Mouse (Mus musculus) MEL (cell line): ENCODE results near the gene Tmem88. TPM values are rescaled to one million over a fixed set of nuclear protein-coding genes. Genes with fewer than 3 reads are reported as not detected.

Experiments
- DNase-seq: peaks from one replicate; pipeline ENCODE4 v3.0.0; 2011; ENCODE audit warnings: low read depth, low spot score
- H3K27ac ChIP-seq: 2 replicates; pipeline ENCODE4 v1.5.1; 2012; ENCODE audit warnings: low read depth, mild to moderate bottlenecking, control low read depth, low read length, moderate library complexity; ENCODE audit not compliant: control insufficient read depth
- H3K27me3 ChIP-seq, 2 experiments: fragments of 150-350 bp in 1 of 2; sonication (generic) in 1 of 2; 2 replicates each; pipeline ENCODE4 v1.6.1; 2012; ENCODE audit warnings: low read length in 2 of 2, mild to moderate bottlenecking in 2 of 2, improper control_type of control experiment in 1 of 2, moderate library complexity in 1 of 2; ENCODE audit not compliant: insufficient read depth in 2 of 2, control insufficient read depth in 1 of 2
- H3K36me3 ChIP-seq, 2 experiments: 2 replicates each; pipeline ENCODE4 v1.6.1; 2012 to 2014; ENCODE audit warnings: low read length in 2 of 2, improper control_type of control experiment in 1 of 2, inconsistent platforms in 1 of 2, mild to moderate bottlenecking in 1 of 2; ENCODE audit not compliant: insufficient read depth in 2 of 2, control insufficient read depth in 1 of 2
- H3K4me1 ChIP-seq, 2 experiments: fragments of 150-350 bp in 1 of 2; sonication (generic) in 1 of 2; 2 replicates each; pipeline ENCODE4 v1.6.1; 2012; ENCODE audit warnings: low read length in 2 of 2, improper control_type of control experiment in 1 of 2, mild to moderate bottlenecking in 1 of 2; ENCODE audit not compliant: insufficient read depth in 2 of 2, control insufficient read depth in 1 of 2
- H3K4me3 ChIP-seq, 2 experiments: fragments of 150-350 bp in 1 of 2; sonication (generic) in 1 of 2; 2 replicates each; pipeline ENCODE4 v1.5.1; 2012; ENCODE audit warnings: low read depth in 2 of 2, low read length in 2 of 2, mild to moderate bottlenecking in 2 of 2, moderate library complexity in 2 of 2, control low read depth in 1 of 2, improper control_type of control experiment in 1 of 2; ENCODE audit not compliant: control insufficient read depth in 1 of 2, insufficient read depth in 1 of 2
- H3K79me2 ChIP-seq: 2 replicates; pipeline ENCODE4 v1.6.1; 2012; ENCODE audit warnings: mild to moderate bottlenecking, low read length, moderate library complexity; ENCODE audit not compliant: control insufficient read depth, poor library complexity, insufficient read depth
- H3K9ac ChIP-seq: 2 replicates; pipeline ENCODE4 v1.6.1; 2012; ENCODE audit warnings: low read depth, mild to moderate bottlenecking, control low read depth, low read length, moderate library complexity; ENCODE audit not compliant: control insufficient read depth, poor library complexity, severe bottlenecking
- H3K9me3 ChIP-seq: fragments of 150-350 bp; sonication (generic); replicated peaks from 2 replicates; pipeline ENCODE4 v1.6.1; 2012; ENCODE audit warnings: mild to moderate bottlenecking, low read length, improper control_type of control experiment, moderate library complexity; ENCODE audit not compliant: insufficient read depth
- BHLHE40 ChIP-seq: IDR thresholded peaks from 2 replicates; pipeline ENCODE4 v1.6.1; 2012; ENCODE audit warnings: low read depth, mild to moderate bottlenecking, inconsistent platforms, low read length, improper control_type of control experiment, borderline replicate concordance
- CHD2 ChIP-seq: IDR thresholded peaks from 2 replicates; pipeline ENCODE4 v1.6.1; 2011; ENCODE audit warnings: low read length, improper control_type of control experiment
- CTCF ChIP-seq, 3 experiments: IDR thresholded peaks in 2 of 3; conservative IDR thresholded peaks in 1 of 3; 2 replicates each; pipeline ENCODE4 v1.5.1; 2011 to 2012; ENCODE audit warnings: low read length in 3 of 3, low read depth in 2 of 3, mild to moderate bottlenecking in 2 of 3, improper control_type of control experiment in 1 of 3, inconsistent platforms in 1 of 3, mixed read lengths in 1 of 3, moderate library complexity in 1 of 3; ENCODE audit not compliant: control insufficient read depth in 1 of 3, insufficient read depth in 1 of 3, poor library complexity in 1 of 3, severe bottlenecking in 1 of 3
- E2F4 ChIP-seq: IDR thresholded peaks from 2 replicates; pipeline ENCODE4 v1.6.1; 2011; ENCODE audit warnings: low read depth, low read length, improper control_type of control experiment, borderline replicate concordance
- ELF1 ChIP-seq: IDR thresholded peaks from 2 replicates; pipeline ENCODE4 v1.6.1; 2014; ENCODE audit warnings: low read depth, mild to moderate bottlenecking, inconsistent platforms, low read length, improper control_type of control experiment, moderate library complexity
- EP300 ChIP-seq, 2 experiments: IDR thresholded peaks; 2 replicates each; pipeline ENCODE4 v1.6.1; 2011; ENCODE audit warnings: improper control_type of control experiment in 2 of 2, low read length in 2 of 2, low read depth in 1 of 2, mild to moderate bottlenecking in 1 of 2
- ETS1 ChIP-seq: IDR thresholded peaks from 2 replicates; pipeline ENCODE4 v1.6.1; 2012; ENCODE audit warnings: low read depth, mild to moderate bottlenecking, inconsistent platforms, low read length, improper control_type of control experiment, moderate library complexity
- GABPA ChIP-seq: IDR thresholded peaks from 2 replicates; pipeline ENCODE4 v1.6.1; 2012; ENCODE audit warnings: low read depth, mild to moderate bottlenecking, inconsistent platforms, low read length, improper control_type of control experiment, moderate library complexity
- GATA1 ChIP-seq: IDR thresholded peaks from 2 replicates; pipeline ENCODE4 v1.6.1; 2011; ENCODE audit warnings: low read depth, low read length, improper control_type of control experiment
- HCFC1 ChIP-seq: IDR thresholded peaks from 2 replicates; pipeline ENCODE4 v1.6.1; 2012; ENCODE audit warnings: low read depth, mild to moderate bottlenecking, inconsistent platforms, low read length, improper control_type of control experiment, moderate library complexity
- MAFK ChIP-seq: IDR thresholded peaks from 2 replicates; pipeline ENCODE4 v1.6.1; 2011; ENCODE audit warnings: low read depth, mild to moderate bottlenecking, low read length, improper control_type of control experiment, borderline replicate concordance
- MAX ChIP-seq: IDR thresholded peaks from 2 replicates; pipeline ENCODE4 v1.6.1; 2011; ENCODE audit warnings: low read length, improper control_type of control experiment
- MAZ ChIP-seq: IDR thresholded peaks from 2 replicates; pipeline ENCODE4 v1.6.1; 2012; ENCODE audit warnings: low read depth, mild to moderate bottlenecking, inconsistent platforms, low read length, improper control_type of control experiment
- MXI1 ChIP-seq: IDR thresholded peaks from 2 replicates; pipeline ENCODE4 v1.6.1; 2011; ENCODE audit warnings: mild to moderate bottlenecking, low read depth, low read length, improper control_type of control experiment
- MYB ChIP-seq: IDR thresholded peaks from 2 replicates; pipeline ENCODE4 v1.6.1; 2011; ENCODE audit warnings: mild to moderate bottlenecking, low read depth, low read length, improper control_type of control experiment
- MYC ChIP-seq: IDR thresholded peaks from 2 replicates; pipeline ENCODE4 v1.6.1; 2011; ENCODE audit warnings: low read depth, mild to moderate bottlenecking, low read length, improper control_type of control experiment, moderate library complexity
- NELFE ChIP-seq: IDR thresholded peaks from 2 replicates; pipeline ENCODE4 v1.6.1; 2011; ENCODE audit warnings: low read depth, low read length, improper control_type of control experiment
- NRF1 ChIP-seq: IDR thresholded peaks from 2 replicates; pipeline ENCODE4 v1.6.1; 2014; ENCODE audit warnings: low read depth, mild to moderate bottlenecking, inconsistent platforms, low read length, improper control_type of control experiment, moderate library complexity; ENCODE audit not compliant: poor library complexity, insufficient read depth, severe bottlenecking
- POLR2A ChIP-seq, 2 experiments: IDR thresholded peaks; 2 replicates each; pipeline ENCODE4 v1.6.1; 2011 to 2012; ENCODE audit warnings: low read length in 2 of 2, mild to moderate bottlenecking in 2 of 2, control low read depth in 1 of 2, improper control_type of control experiment in 1 of 2, low read depth in 1 of 2, moderate library complexity in 1 of 2; ENCODE audit not compliant: control insufficient read depth in 1 of 2, insufficient read depth in 1 of 2, poor library complexity in 1 of 2
- POLR2AphosphoS2 ChIP-seq: IDR thresholded peaks from 2 replicates; pipeline ENCODE4 v1.6.1; 2011; ENCODE audit warnings: low read length, improper control_type of control experiment
- POLR2AphosphoS5 ChIP-seq: IDR thresholded peaks from 2 replicates; pipeline ENCODE4 v1.6.1; 2012; ENCODE audit warnings: low read depth, borderline replicate concordance, mild to moderate bottlenecking, inconsistent platforms, low read length, moderate library complexity, mixed read lengths
- RAD21 ChIP-seq: IDR thresholded peaks from 2 replicates; pipeline ENCODE4 v1.6.1; 2011; ENCODE audit warnings: mild to moderate bottlenecking, low read depth, low read length, improper control_type of control experiment
- RCOR1 ChIP-seq: IDR thresholded peaks from 2 replicates; pipeline ENCODE4 v1.6.1; 2012; ENCODE audit warnings: low read depth, mild to moderate bottlenecking, inconsistent platforms, low read length, improper control_type of control experiment
- SIN3A ChIP-seq: IDR thresholded peaks from 2 replicates; pipeline ENCODE4 v1.6.1; 2012; ENCODE audit warnings: low read length, improper control_type of control experiment, inconsistent platforms
- SMC3 ChIP-seq: IDR thresholded peaks from 2 replicates; pipeline ENCODE4 v1.6.1; 2011; ENCODE audit warnings: low read depth, low read length, improper control_type of control experiment
- TAL1 ChIP-seq: IDR thresholded peaks from 2 replicates; pipeline ENCODE4 v1.6.1; 2012; ENCODE audit warnings: mild to moderate bottlenecking, inconsistent platforms, low read length, moderate library complexity, mixed read lengths
- TBP ChIP-seq: IDR thresholded peaks from 2 replicates; pipeline ENCODE4 v1.8.0; 2011; ENCODE audit warnings: low read depth, low read length, improper control_type of control experiment
- TCF12 ChIP-seq: IDR thresholded peaks from 2 replicates; pipeline ENCODE4 v1.6.1; 2014; ENCODE audit warnings: low read depth, mild to moderate bottlenecking, inconsistent platforms, low read length, improper control_type of control experiment, moderate library complexity
- UBTF ChIP-seq: IDR thresholded peaks from 2 replicates; pipeline ENCODE4 v1.6.1; 2012; ENCODE audit warnings: low read depth, mild to moderate bottlenecking, inconsistent platforms, low read length, improper control_type of control experiment, moderate library complexity, borderline replicate concordance; ENCODE audit not compliant: insufficient read depth
- USF1 ChIP-seq: IDR thresholded peaks from 2 replicates; pipeline ENCODE4 v1.6.1; 2014; ENCODE audit warnings: low read depth, mild to moderate bottlenecking, inconsistent platforms, low read length, improper control_type of control experiment, moderate library complexity
- USF2 ChIP-seq, 2 experiments: IDR thresholded peaks; 2 replicates each; pipeline ENCODE4 v1.6.1; 2011 to 2012; ENCODE audit warnings: improper control_type of control experiment in 2 of 2, low read length in 2 of 2, borderline replicate concordance in 1 of 2, inconsistent platforms in 1 of 2, low read depth in 1 of 2, mild to moderate bottlenecking in 1 of 2; ENCODE audit not compliant: insufficient read depth in 1 of 2
- ZC3H11A ChIP-seq: IDR thresholded peaks from 2 replicates; pipeline ENCODE4 v1.6.1; 2012; ENCODE audit warnings: low read depth, mild to moderate bottlenecking, inconsistent platforms, low read length, improper control_type of control experiment
- ZKSCAN1 ChIP-seq: IDR thresholded peaks from 2 replicates; pipeline ENCODE4 v1.6.1; 2012; ENCODE audit warnings: low read depth, mild to moderate bottlenecking, inconsistent platforms, low read length, improper control_type of control experiment, moderate library complexity
- ZMIZ1 ChIP-seq: IDR thresholded peaks from 2 replicates; pipeline ENCODE4 v1.6.1; 2012; ENCODE audit warnings: low read depth, mild to moderate bottlenecking, inconsistent platforms, low read length, improper control_type of control experiment, moderate library complexity
- polyA plus RNA-seq, 2 experiments: library from polyadenylated mRNA; stranded (reverse) in 1 of 2; unstranded in 1 of 2; fragments of >175 nt in 1 of 2; fragments of >200 nt in 1 of 2; gene quantifications; 2 replicates each; pipeline versions ENCODE4 v1.2.1 to v1.2.4; 2012; ENCODE audit warnings: low replicate concordance in 2 of 2, low read depth in 1 of 2; ENCODE audit not compliant: insufficient read length in 2 of 2, insufficient read depth in 1 of 2, missing spikeins in 1 of 2
- total RNA-seq: library from RNA; depleted of rRNA; stranded (reverse); fragments of 300-350 nt; gene quantifications from 2 replicates; pipeline ENCODE4 v1.2.3, GENCODE M21; 2012

The Tmem88 gene
- total and polyA plus RNA-seq, 3 experiments: 0.39 to 0.45 TPM; not detected in 1

DNA sequence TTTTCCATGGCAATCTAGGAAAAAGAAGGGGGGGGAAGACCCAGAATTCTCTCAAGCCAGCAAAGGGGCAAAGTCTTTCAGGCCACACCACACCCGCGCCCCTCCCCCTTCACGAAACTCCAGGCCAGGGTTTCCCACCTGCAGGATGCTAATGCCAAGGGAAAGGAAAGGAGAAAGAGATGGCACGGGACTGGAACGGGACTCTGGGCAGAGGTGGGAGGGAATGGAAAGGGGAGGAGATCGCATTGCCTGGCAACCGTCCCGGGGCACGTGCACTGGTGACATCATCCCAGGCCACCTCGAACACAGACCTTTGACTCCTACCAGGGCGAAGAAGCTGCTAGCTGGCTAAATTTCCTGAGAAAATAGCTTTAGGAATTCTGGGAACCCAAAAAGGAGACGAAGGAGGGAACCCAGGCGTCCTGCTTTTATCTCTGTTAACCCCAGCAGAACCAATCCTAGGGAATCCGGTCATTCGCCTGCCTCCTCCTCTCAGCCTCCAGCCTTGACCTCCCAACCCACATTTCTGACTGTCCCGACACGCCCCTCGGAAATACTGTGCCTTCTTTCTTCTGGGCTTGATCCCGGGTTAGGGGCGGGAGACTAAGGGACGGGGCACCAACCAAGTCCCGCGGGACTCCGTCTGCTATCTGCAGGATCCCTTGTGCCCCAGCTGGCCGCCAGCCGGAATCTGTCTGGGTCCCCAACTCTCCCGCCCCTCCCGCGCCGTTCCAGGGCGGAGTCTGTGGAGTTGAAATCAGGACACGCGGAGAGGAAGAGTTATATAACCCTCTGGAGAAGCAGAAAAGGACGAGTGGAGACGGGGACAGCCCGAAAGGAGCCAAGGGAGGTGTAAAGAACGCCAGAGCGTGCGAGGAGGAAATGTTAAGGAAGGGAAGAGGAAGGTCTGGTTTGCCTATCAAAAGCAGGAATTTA, 19.7 kb upstream of the Tmem88 start:
- Histone ChIP-seq H3K9ac (peak overlapping the region; percentile 79), H3K4me1 (peaks cover 13 to 45% of the 10 kb centered on the region in 2 experiments), H3K27ac (peak overlapping the region; percentile 92), H3K27me3 (peaks cover 0 to 1% of the 10 kb centered on the region in 2 experiments; a peak in 1 of 4 replicates), H3K4me3 (peak overlapping the region; percentile 61 to 90), H3K9me3 (no peaks in the 10 kb centered on the region), H3K79me2 (peaks cover 25% of the 10 kb centered on the region), H3K36me3 (peaks cover 0 to 24% of the 10 kb centered on the region in 2 experiments; a peak in 2 of 4 replicates)
- DNase-seq: peak; percentile 96
- TF ChIP-seq POLR2A (IDR thresholded peaks at IDR 0.05; ENCODE audit: control insufficient read depth in 1 of 2, insufficient read depth in 1 of 2, low read depth in 1 of 2, low read length in 2 of 2, poor library complexity in 1 of 2) (peak; percentile 65 to 83; a peak in 3 of 4 replicates), RAD21 (no peak), MXI1 (peak; percentile 97), CTCF (IDR thresholded peaks at IDR 0.05 in 2 of 3, conservative IDR thresholded peaks at IDR 0.05 in 1 of 3; ENCODE audit: control insufficient read depth in 1 of 3, insufficient read depth in 1 of 3, low read depth in 2 of 3, low read length in 3 of 3, poor library complexity in 1 of 3, severe bottlenecking in 1 of 3) (0 out of 6 replicates have a peak, but pooled peaks of 1 of the 3 experiments have one; percentile 1), HCFC1 (peak; percentile 81), MYB (no peak), BHLHE40 (peak; percentile 100), SMC3 (no peak; the same call in 1 of the 2 replicates), TBP (peak; percentile 84), ZMIZ1 (peak; percentile 97), CHD2 (peak; percentile 87), SIN3A (peak; percentile 100), USF2 (IDR thresholded peaks at IDR 0.05; ENCODE audit: borderline replicate concordance in 1 of 2, insufficient read depth in 1 of 2, low read depth in 1 of 2, low read length in 2 of 2) (no peak), NELFE (peak; percentile 61; the same call in 1 of the 2 replicates), ETS1 (peak; percentile 94), NRF1 (no peak; the same call in 1 of the 2 replicates), EP300 (IDR thresholded peaks at IDR 0.05; ENCODE audit: low read depth in 1 of 2, low read length in 2 of 2) (peak in 1 of 2 experiments; percentile 79; a peak in 2 of 4 replicates), ZKSCAN1 (no peak), ZC3H11A (no peak; the same call in 1 of the 2 replicates), RCOR1 (peak; percentile 60), TCF12 (peak; percentile 65), MAFK (no peak), MYC (peak; percentile 88), POLR2AphosphoS2 (peak; percentile 44; the same call in 1 of the 2 replicates), USF1 (peak; percentile 90), MAX (peak; percentile 94), MAZ (peak; percentile 99), UBTF (no peak), TAL1 (0 out of 2 replicates have a peak, but pooled peaks have one; percentile 6), ELF1 (peak; percentile 38; the same call in 1 of the 2 replicates), E2F4 (no peak), GATA1 (peak; percentile 31; the same call in 1 of the 2 replicates), GABPA (no peak), POLR2AphosphoS5 (no peak)
